Mouse (Mus musculus): ENCODE measurements around the gene B3gnt9.

DNA sequence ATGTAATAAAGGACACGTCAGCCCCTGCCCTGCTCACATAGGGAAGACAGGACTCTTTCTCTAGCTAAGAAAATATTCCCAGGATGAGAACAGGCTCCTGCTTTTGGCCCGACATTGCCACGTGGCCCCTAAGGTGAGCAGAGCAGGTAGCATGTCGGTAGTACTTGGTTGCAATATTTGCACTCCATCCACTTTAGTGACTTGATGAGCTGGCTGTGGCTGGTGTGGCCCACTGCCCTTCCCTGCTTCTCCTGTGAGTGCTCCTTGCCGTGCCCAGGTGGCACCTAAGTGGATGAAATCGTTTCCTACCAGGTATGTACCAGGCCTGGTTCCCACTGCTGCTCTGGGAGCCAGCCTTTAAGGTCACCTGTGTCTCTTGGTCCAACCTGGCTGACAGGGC lies 3.0 kb downstream of the B3gnt9 start:
- TF ChIP-seq POLR2A (IDR thresholded peaks at IDR 0.05; ENCODE audit: insufficient read depth, low read length): no peak
- TF ChIP-seq CTCF (IDR thresholded peaks at IDR 0.05; ENCODE audit: low read depth, low read length): no peak

Data from ES-Bruce4 (cell line).